Mouse (Mus musculus) limb, embryonic 11.5 days (tissue): ENCODE results near the gene Sf3b3. TPM values are rescaled to one million over a fixed set of nuclear protein-coding genes. Genes with fewer than 3 reads are reported as not detected.
"Not testable (repeated sequence)": the region's sequence is repeated elsewhere in the genome, so short reads cannot be mapped to it uniquely, and the experiment has no call there.

Experiments
- ATAC-seq: fragments of 200-750 bp; cut with Nextera tagmentation; 2 replicates; pipeline ENCODE4 v1.8.0; 2017; ENCODE audit warnings: low read depth; ENCODE audit not compliant: insufficient number of reproducible peaks, low FRiP score, low TSS enrichment
- DNase-seq: peaks from one replicate; pipeline ENCODE4 v3.0.0-alpha.2; 2015; ENCODE audit warnings: low spot score
- H3K27ac ChIP-seq: fragments of 300-500 bp; sonication (generic); replicated peaks from 2 replicates; pipeline ENCODE4 v1.5.1; 2014; ENCODE audit warnings: low read depth, mild to moderate bottlenecking, low read length
- H3K27me3 ChIP-seq: fragments of 300-500 bp; sonication (generic); 2 replicates; pipeline ENCODE4 v1.6.1; 2014; ENCODE audit warnings: mild to moderate bottlenecking, low read length, mixed read lengths; ENCODE audit not compliant: control insufficient read depth, insufficient read depth
- H3K36me3 ChIP-seq: fragments of 300-500 bp; sonication (generic); 2 replicates; pipeline ENCODE4 v1.6.1; 2014; ENCODE audit warnings: mild to moderate bottlenecking, low read length, moderate library complexity, mixed read lengths; ENCODE audit not compliant: control insufficient read depth, insufficient read depth
- H3K4me1 ChIP-seq: fragments of 300-500 bp; sonication (generic); 2 replicates; pipeline ENCODE4 v1.6.1; 2014; ENCODE audit warnings: low read length, mixed read lengths; ENCODE audit not compliant: control insufficient read depth, insufficient read depth
- H3K4me2 ChIP-seq: fragments of 300-500 bp; sonication (generic); 2 replicates; pipeline ENCODE4 v1.6.1; 2014; ENCODE audit warnings: low read depth, mild to moderate bottlenecking, moderate library complexity; ENCODE audit not compliant: severe bottlenecking
- H3K4me3 ChIP-seq: fragments of 300-500 bp; sonication (generic); 2 replicates; pipeline ENCODE4 v1.5.1; 2014; ENCODE audit warnings: low read depth, low read length
- H3K9ac ChIP-seq: fragments of 300-500 bp; sonication (generic); 2 replicates; pipeline ENCODE4 v1.6.1; 2014; ENCODE audit warnings: mild to moderate bottlenecking, low read length
- H3K9me3 ChIP-seq: fragments of 300-500 bp; sonication (generic); 2 replicates; pipeline ENCODE4 v1.6.1; 2016; ENCODE audit warnings: low read length; ENCODE audit not compliant: control insufficient read depth
- WGBS: fragments of 180-500 bp; shearing (Covaris S2); extraction: QIAGEN DNeasy Blood & Tissue Kit; methylation state at CpG from one replicate; pipeline ENCODE4 v1.1.7; 2014; 5-methylcytosine and 5-hydroxymethylcytosine counted together
- polyA plus RNA-seq: library from polyadenylated mRNA; unstranded; fragments of >200 nt; fragmentation: Nextera tagmentation; extraction: Ambion mirVana; gene quantifications from 2 replicates; pipeline ENCODE4 v1.2.1, GENCODE M21; 2014

Sf3b3 gene
- polyA plus RNA-seq, 1 experiment from 2014 or later, result 215 TPM

GRCm38 (mm10) chr8:110859651-110860501 is 13.3 kb upstream of the Sf3b3 start:
- no peak overlapping the region for H3K9ac ChIP-seq
- H3K36me3 ChIP-seq, result peaks cover 17% of the 10 kb centered on the region
- H3K4me1 ChIP-seq, result no peaks in the 10 kb centered on the region
- no peak for DNase-seq
- 85% methylated on average over 7 of the region's 7 CpGs for WGBS
- no peak overlapping the region for H3K4me2 ChIP-seq
- H3K27me3 ChIP-seq, result no peaks in the 10 kb centered on the region
- no peak overlapping the region for H3K4me3 ChIP-seq
- H3K9me3 ChIP-seq, result no peaks in the 10 kb centered on the region
- H3K27ac ChIP-seq, result no peak overlapping the region
- no peak for ATAC-seq

GRCm38 (mm10) chr8:110856760-110857461 is 10.3 kb upstream of the Sf3b3 start:
- Histone ChIP-seq H3K4me1 (no peaks in the 10 kb centered on the region), H3K4me3 (no peak overlapping the region), H3K27ac (no peak overlapping the region), H3K9me3 (no peaks in the 10 kb centered on the region), H3K4me2 (no peak overlapping the region), H3K9ac (no peak overlapping the region), H3K27me3 (no peaks in the 10 kb centered on the region), H3K36me3 (peaks cover 29% of the 10 kb centered on the region)
- 91% methylated on average over 4 of the region's 5 CpGs for whole genome bisulfite sequencing
- DNase-seq (no peak), ATAC-seq (no peak)

- H3K27me3 ChIP-seq, DNase-seq, ATAC-seq, H3K4me3 ChIP-seq, H3K4me1 ChIP-seq, H3K9ac ChIP-seq, H3K4me2 ChIP-seq, H3K27ac ChIP-seq, H3K9me3 ChIP-seq: not testable (repeated sequence)
- H3K36me3 ChIP-seq, result peaks cover 33% of the 10 kb centered on the region
- WGBS, result 96% methylated on average over 3 of the region's 4 CpGs
Observed at GRCm38 (mm10) chr8:110856073-110856472, 9.5 kb upstream of the Sf3b3 start.

GRCm38 (mm10) chr8:110851186-110851585 is 4.6 kb upstream of the Sf3b3 start:
- Histone ChIP-seq H3K27me3 (no peaks in the 10 kb centered on the region), H3K4me1 (peaks cover 6% of the 10 kb centered on the region), H3K4me3 (no peak overlapping the region), H3K9ac (no peak overlapping the region), H3K4me2 (no peak overlapping the region), H3K36me3 (peaks cover 24% of the 10 kb centered on the region), H3K9me3 (no peaks in the 10 kb centered on the region), H3K27ac (no peak overlapping the region)
- ATAC-seq (no peak), DNase-seq (no peak)
- 93% methylated on average over 10 of the region's 10 CpGs for WGBS

- peak overlapping the region; percentile 13; the same call in 1 of the 2 replicates for H3K9ac ChIP-seq
- H3K9me3 ChIP-seq, result no peaks in the 10 kb centered on the region
- no peaks in the 10 kb centered on the region for H3K27me3 ChIP-seq
- peak overlapping the region; percentile 51 for H3K4me2 ChIP-seq
- H3K4me3 ChIP-seq, result peak overlapping the region; percentile 96
- no peak for ATAC-seq
- peaks cover 20% of the 10 kb centered on the region for H3K36me3 ChIP-seq
- no peak for DNase-seq
- no peak overlapping the region for H3K27ac ChIP-seq
- peaks cover 6% of the 10 kb centered on the region for H3K4me1 ChIP-seq
- 64% methylated on average over 14 of the region's 14 CpGs for WGBS
Observed at GRCm38 (mm10) chr8:110847645-110848495, 1.3 kb upstream of the Sf3b3 start.

- Histone ChIP-seq H3K9me3 (no peaks in the 10 kb centered on the region), H3K27me3 (no peaks in the 10 kb centered on the region), H3K4me3 (peak overlapping the region; percentile 96), H3K36me3 (peaks cover 23% of the 10 kb centered on the region), H3K9ac (peak overlapping the region; percentile 97), H3K4me2 (peak overlapping the region; percentile 51), H3K4me1 (peaks cover 6% of the 10 kb centered on the region), H3K27ac (peak overlapping the region; percentile 75; the same call in 1 of the 2 replicates)
- no peak for ATAC-seq
- WGBS, result 2% methylated on average over 13 of the region's 13 CpGs
- DNase-seq, result no peak
Observed at GRCm38 (mm10) chr8:110847171-110847549, 573 bp upstream of the Sf3b3 start.

- WGBS, result 10% methylated on average over 17 of the region's 17 CpGs
- DNase-seq, result peak; percentile 25
- peaks cover 24% of the 10 kb centered on the region for H3K36me3 ChIP-seq
Observed at GRCm38 (mm10) chr8:110845821-110846404, 674 bp downstream of the Sf3b3 start.

GRCm38 (mm10) chr8:110844941-110845340 is 1.6 kb downstream of the Sf3b3 start:
- no peak overlapping the region for H3K9ac ChIP-seq
- ATAC-seq (no peak), DNase-seq (no peak)
- no peak overlapping the region for H3K4me3 ChIP-seq
- H3K4me2 ChIP-seq, result no peak overlapping the region
- 83% methylated on average over 3 of the region's 3 CpGs for WGBS
- no peaks in the 10 kb centered on the region for H3K9me3 ChIP-seq
- H3K27ac ChIP-seq, result no peak overlapping the region
- H3K36me3 ChIP-seq, result peaks cover 25% of the 10 kb centered on the region
- peaks cover 6% of the 10 kb centered on the region for H3K4me1 ChIP-seq
- H3K27me3 ChIP-seq, result no peaks in the 10 kb centered on the region

More at GRCm38 (mm10) chr8:110845821-110846404, 674 bp downstream of the Sf3b3 start:
- Histone ChIP-seq H3K27ac (peak overlapping the region; percentile 75), H3K27me3 (no peaks in the 10 kb centered on the region), H3K4me3 (peak overlapping the region; percentile 96), H3K9ac (peak overlapping the region; percentile 97), H3K4me1 (peaks cover 6% of the 10 kb centered on the region), H3K9me3 (no peaks in the 10 kb centered on the region), H3K4me2 (peak overlapping the region; percentile 84)
- no peak for ATAC-seq
